Mouse (Mus musculus) MEL (cell line): ENCODE data around the gene Misp.

Experiments used
- CTCF ChIP-seq, 3 experiments: IDR thresholded peaks in 2 of 3; conservative IDR thresholded peaks in 1 of 3; 2 replicates each; pipeline ENCODE4 v1.5.1; 2011 to 2012; ENCODE audit warnings: low read length in 3 of 3, low read depth in 2 of 3, mild to moderate bottlenecking in 2 of 3, improper control_type of control experiment in 1 of 3, inconsistent platforms in 1 of 3, mixed read lengths in 1 of 3, moderate library complexity in 1 of 3; ENCODE audit not compliant: control insufficient read depth in 1 of 3, insufficient read depth in 1 of 3, poor library complexity in 1 of 3, severe bottlenecking in 1 of 3
- ETS1 ChIP-seq: IDR thresholded peaks from 2 replicates; pipeline ENCODE4 v1.6.1; 2012; ENCODE audit warnings: low read depth, mild to moderate bottlenecking, inconsistent platforms, low read length, improper control_type of control experiment, moderate library complexity
- MAZ ChIP-seq: IDR thresholded peaks from 2 replicates; pipeline ENCODE4 v1.6.1; 2012; ENCODE audit warnings: low read depth, mild to moderate bottlenecking, inconsistent platforms, low read length, improper control_type of control experiment
- MXI1 ChIP-seq: IDR thresholded peaks from 2 replicates; pipeline ENCODE4 v1.6.1; 2011; ENCODE audit warnings: mild to moderate bottlenecking, low read depth, low read length, improper control_type of control experiment
- POLR2A ChIP-seq, 2 experiments: IDR thresholded peaks; 2 replicates each; pipeline ENCODE4 v1.6.1; 2011 to 2012; ENCODE audit warnings: low read length in 2 of 2, mild to moderate bottlenecking in 2 of 2, control low read depth in 1 of 2, improper control_type of control experiment in 1 of 2, low read depth in 1 of 2, moderate library complexity in 1 of 2; ENCODE audit not compliant: control insufficient read depth in 1 of 2, insufficient read depth in 1 of 2, poor library complexity in 1 of 2
- TBP ChIP-seq: IDR thresholded peaks from 2 replicates; pipeline ENCODE4 v1.8.0; 2011; ENCODE audit warnings: low read depth, low read length, improper control_type of control experiment
- USF1 ChIP-seq: IDR thresholded peaks from 2 replicates; pipeline ENCODE4 v1.6.1; 2014; ENCODE audit warnings: low read depth, mild to moderate bottlenecking, inconsistent platforms, low read length, improper control_type of control experiment, moderate library complexity

DNA sequence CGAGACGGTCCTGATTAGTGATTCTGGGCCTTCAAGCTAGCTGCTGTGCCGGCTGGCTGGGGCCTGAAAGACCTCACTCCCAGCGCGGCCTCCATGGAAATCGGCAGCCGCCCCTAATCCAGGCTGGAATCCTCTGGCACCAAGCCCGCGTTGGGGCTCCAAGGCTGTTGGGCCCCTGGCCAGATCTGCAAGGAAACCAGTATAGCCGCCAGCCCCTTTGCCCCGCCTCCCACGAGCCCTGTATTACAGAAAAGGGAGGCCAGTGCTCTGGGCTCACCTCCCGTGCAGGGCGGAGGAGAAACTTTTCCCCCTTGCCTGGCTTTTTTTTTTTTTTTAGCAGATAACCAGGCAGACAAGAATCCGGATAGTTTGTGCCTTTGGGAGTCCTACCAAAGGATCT, 32.6 kb downstream of the Misp start:
- TF ChIP-seq CTCF (IDR thresholded peaks at IDR 0.05 in 2 of 3, conservative IDR thresholded peaks at IDR 0.05 in 1 of 3; ENCODE audit: control insufficient read depth in 1 of 3, insufficient read depth in 1 of 3, low read depth in 2 of 3, low read length in 3 of 3, poor library complexity in 1 of 3, severe bottlenecking in 1 of 3) (no peak), POLR2A (IDR thresholded peaks at IDR 0.05; ENCODE audit: control insufficient read depth in 1 of 2, insufficient read depth in 1 of 2, low read depth in 1 of 2, low read length in 2 of 2, poor library complexity in 1 of 2) (no peak; a peak in 1 of 4 replicates), ETS1 (no peak), USF1 (no peak; the same call in 1 of the 2 replicates), MAZ (peak; percentile 20; the same call in 1 of the 2 replicates), TBP (no peak), MXI1 (no peak)
